Mouse (Mus musculus) skeletal muscle tissue, adult 2 months (tissue): ENCODE measurements around the gene Sap30bp.

ENCODE experiments used
- DNase-seq: peaks from one replicate; pipeline ENCODE4 v3.0.0-alpha.2; 2012; ENCODE audit warnings: low read depth, low spot score

Sap30bp gene

DNA sequence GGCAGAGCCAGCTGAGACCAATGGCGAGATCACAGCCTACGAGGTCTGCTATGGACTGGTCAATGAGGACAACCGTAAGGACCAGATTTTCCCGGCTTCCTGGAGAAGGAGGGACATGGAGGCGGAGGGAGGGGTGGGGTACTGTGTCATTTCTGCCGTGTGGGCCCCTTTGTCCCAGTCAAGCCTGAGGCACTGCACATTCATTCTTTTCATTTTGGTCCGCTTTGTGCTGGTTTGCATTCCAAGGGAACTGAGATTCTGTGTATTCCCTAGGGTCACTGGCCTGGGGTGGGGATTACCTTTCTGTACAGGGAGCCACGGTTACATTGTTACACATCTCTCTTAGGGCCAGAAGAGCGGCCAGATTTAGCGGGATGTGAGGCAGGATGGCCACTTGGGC lies 67.5 kb downstream of the Sap30bp start:
- DNase-seq: no peak

DNA sequence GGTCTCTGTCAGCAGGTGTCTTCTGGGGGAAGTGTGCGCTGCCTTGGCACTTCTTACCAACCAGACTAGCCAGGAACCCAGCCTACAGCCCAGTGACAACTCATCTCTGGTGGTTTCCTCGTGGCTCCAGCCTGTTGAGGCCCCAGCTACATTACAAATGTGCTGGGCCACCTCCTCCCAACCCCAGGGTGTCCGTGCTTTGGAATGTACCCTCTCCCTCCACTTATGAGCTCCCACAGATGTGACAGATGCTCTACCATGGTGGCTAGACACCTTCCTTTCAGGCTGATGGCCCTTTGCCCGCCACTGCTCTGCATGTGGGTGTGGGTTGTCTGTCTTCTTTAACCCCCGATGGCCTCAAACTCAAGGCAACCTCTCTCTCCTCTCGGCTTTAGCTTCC lies 68.6 kb downstream of the Sap30bp start:
- DNase-seq: no peak

DNA sequence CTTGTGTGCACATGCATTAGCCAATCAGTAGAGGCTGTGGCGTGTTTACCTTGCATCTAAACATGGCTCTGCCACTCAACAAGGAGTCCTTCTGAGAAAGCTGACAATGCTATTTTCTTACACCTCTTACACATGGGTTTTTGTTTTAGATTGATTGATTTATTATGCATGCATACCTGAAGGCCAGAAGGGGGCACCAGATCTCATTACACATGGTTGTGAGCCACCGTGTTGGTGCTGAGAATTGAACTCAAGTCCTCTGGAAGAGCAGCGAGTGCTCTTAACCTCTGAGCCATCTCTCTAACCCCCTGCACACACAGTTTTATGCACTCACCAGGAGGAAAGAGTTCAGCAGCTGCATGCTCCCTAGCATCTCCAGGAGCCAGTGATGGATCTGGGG lies 69.8 kb downstream of the Sap30bp start:
- DNase-seq: no peak

DNA sequence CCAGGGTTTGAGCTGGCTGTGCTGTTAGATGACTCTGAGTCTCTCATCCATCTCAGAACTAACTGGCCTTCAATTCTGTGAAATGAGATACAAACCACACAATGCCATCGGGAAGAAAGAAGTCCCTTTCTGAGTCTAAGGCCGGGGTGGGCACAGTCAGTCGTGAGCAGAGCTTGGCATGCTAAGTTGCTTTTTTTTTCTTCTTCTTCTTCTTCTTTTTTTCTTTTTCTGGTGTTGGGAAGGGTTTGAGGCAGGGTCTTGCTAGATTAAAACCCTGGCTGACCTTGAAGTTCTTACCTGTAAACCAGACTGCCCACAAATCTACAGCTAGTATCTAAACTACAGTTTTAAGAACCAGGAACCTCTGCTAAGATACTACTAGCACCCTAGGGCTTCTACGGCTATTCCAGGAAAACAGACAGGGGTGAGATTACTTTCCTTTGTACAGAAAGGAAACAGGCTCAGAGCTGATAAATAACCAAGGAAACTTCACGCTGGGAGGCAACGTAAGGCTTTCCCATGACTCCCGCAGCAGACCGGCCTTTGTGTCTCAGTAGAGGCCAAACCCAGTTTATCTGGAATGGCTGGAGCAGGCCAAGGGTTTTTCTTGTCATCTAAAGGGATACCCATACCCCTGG lies 71.2 kb downstream of the Sap30bp start:
- DNase-seq: no peak

DNA sequence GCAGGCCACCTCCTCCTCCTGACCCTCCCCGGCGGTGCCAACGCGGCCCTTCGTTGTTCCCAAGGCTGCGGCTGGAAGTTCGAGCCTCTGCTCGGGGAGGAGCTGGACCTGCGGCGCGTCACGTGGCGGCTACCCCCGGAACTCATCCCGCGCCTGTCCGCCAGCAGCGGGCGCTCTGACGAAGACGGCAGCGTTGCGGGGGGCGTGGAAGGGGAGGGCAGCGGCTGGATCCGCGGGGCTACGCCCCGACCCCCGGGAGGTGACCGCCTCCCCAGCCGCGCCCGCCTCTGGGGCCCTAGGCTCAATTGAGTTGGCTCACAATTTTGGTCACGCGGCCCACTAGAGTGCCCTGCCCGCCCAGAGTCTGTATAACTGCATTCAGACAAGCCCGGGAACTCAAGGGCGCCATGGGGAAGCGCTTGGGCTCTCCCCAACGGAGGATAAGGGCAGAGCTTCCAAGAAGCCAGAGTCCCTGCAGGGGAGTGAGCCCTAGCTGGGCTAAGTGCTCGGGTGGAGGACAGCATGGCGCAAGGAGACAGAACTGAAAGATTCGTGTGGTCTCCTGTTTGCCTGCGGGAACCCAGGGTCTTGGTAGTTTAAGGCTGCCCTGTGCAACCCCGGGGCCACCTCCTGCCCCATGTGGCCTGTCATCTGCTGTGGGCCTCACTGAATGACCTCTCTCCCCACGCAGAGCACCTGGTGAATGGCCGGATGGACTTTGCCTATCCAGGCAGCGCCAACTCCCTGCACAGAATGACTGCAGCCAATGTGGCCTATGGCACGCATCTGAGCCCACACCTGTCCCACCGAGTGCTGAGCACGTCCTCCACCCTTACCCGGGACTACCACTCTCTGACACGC lies 72.0 kb downstream of the Sap30bp start:
- peak; percentile 73 for DNase-seq

DNA sequence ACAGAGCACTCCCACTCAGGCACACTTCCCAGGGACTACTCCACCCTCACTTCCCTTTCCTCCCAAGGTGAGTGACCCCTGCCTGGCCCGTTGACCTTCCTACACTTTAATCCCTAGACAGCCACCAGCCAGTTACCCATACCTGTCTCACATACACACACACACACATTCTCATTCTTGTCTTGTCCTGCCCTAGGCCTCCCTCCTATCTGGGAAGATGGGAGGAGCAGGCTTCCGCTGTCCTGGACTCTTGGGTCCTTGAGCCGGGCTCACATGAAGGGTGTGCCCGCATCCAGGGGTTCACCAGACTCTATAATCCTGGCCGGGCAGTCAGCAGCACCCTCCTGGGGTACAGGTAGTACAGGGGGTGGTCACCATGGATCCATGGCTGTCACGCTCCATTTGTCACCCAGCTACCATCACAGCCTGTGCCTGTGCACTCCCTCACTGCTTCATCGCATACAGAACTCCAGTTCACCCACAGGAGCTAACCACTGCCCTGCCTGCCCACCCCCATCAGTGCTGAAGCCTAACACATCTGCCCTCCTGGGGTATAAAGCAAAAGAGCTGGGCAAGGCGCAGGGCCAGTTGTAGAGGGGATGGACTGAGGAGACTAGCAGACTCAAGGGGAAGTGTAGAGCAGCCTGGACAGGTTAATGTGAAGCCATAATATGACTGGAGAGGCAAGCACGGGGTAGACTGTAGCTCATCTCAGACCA lies 72.8 kb downstream of the Sap30bp start:
- no peak for DNase-seq

DNA sequence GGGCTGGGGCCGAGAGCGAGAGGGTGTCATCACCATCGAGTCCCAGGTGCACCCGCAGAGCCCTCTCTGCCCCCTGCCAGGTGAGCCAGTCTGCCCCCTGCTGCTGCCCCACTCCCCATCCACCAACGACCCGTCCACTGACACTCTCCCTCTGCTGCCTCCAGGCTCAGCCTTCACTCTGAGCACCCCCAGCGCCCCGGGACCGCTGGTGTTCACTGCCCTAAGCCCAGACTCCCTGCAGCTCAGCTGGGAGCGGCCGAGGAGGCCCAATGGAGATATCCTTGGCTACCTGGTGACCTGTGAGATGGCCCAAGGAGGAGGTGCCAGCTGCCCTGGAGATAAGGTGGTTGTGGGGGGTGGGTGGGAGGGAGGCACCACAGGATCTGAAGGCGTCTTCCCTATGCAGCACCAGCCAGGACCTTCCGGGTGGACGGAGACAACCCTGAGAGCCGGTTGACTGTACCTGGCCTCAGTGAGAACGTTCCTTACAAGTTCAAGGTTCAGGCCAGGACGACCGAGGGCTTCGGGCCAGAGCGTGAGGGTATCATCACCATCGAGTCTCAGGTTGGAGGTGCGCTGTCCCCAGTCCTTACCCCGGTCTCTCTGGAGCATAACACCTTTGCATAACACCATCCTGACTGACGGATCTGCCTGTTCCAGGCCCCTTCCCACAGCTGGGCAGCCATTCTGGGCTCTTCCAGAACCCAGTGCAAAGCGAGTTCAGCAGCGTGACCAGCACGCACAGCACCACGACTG lies 74.2 kb downstream of the Sap30bp start:
- DNase-seq: no peak

DNA sequence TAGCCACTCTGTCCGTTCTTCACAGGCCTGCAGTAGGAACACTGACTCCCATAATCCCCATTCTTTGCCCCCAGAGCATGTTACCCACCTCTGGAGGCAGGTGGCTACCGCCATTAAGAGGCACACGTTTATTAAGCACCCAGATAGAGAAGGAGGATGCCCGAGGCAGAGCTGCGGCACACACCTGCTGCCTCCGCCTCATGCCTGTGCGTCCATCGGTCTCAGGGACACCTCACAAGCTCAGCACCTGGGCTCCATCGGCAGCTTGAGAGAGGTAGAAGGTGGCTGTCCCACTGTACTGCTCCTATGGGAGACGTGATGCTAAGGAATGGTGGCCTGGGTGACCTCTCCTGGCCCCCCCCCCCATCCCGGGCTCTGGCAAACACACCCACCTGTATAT lies 75.3 kb downstream of the Sap30bp start:
- DNase-seq: no peak

DNA sequence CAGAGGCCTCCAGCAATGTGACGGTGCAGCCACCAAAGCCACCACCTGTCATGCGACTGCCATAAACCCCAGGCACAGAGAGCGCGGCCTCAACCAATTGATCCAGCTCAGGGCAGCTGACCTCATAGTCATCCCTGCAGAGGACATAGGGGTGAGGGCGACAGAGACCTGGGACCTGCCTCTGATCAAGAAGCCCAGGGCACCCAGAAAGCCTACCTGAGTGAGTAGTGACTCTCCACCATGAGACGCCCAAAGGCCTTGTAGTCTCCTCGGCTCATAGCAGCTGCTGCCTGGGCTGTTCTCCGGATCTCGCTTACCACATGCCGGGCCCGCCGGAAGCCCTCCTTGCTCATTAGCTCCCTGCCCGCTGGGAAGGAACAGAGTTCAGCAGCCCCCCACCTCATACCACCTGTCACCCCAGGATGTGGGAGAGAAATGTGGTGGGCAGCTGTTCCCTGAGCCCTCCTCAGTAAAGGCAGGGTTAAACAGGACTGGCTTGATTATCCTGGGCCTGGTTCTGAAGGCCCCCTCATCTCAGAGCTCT lies 75.8 kb downstream of the Sap30bp start:
- DNase-seq: no peak

DNA sequence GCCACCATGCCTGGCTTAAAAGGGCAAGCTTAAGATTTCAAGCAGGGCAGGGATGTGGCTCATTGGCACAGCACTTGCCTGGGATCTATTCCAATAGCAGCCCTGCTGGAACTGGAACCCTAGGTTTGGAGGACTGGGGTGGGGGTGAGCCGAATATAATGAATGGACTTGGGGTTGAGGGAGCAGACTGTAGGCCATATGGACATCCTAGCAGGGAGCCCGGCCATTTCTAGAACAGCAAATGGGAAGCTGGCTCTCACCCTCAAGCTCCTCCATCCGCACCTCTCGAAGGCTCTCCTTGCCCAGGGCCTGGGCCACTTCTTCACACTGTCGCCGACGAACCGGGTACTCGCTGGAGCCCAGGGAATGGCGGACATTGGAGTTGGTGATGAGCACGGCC lies 76.6 kb downstream of the Sap30bp start:
- DNase-seq: no peak

DNA sequence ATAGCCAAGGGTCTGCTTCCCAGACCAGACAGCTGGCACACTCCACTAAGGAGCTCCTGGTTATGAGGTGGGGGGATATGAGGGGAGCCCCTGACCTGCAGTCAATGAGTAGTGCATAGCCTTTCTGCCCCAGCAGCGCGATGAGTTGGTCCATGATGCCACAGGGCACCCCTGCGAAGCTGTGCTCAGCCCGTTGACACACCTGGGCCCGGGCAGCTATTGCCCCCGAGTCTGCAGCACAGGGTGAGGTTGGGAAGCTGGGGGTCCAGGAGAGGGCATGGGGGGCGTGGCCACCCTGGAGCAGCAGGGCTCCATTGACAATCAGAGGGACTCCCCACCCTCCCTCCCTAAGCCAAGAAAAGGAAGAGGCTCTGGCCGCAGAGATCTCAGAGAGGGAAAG lies 77.1 kb downstream of the Sap30bp start:
- no peak for DNase-seq

DNA sequence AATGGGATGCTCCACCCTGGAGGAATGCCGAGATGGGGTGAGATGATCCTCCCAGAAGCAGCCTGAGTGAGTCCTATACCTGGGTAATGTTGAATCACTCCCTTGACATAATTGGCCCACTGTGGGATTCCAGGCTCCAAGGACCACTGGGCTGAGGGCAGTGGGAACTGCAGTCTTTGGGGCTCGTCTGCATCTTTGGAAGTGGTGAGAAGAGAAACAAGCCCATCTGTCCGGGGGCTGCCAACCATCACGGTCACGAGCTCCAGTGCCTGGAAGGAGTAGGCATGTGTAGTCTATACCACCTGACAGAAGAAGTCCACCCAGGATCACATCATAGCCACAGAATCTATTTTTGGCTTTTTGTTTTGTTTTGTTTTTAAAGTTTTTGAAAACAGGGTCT lies 77.9 kb downstream of the Sap30bp start:
- DNase-seq: no peak

DNA sequence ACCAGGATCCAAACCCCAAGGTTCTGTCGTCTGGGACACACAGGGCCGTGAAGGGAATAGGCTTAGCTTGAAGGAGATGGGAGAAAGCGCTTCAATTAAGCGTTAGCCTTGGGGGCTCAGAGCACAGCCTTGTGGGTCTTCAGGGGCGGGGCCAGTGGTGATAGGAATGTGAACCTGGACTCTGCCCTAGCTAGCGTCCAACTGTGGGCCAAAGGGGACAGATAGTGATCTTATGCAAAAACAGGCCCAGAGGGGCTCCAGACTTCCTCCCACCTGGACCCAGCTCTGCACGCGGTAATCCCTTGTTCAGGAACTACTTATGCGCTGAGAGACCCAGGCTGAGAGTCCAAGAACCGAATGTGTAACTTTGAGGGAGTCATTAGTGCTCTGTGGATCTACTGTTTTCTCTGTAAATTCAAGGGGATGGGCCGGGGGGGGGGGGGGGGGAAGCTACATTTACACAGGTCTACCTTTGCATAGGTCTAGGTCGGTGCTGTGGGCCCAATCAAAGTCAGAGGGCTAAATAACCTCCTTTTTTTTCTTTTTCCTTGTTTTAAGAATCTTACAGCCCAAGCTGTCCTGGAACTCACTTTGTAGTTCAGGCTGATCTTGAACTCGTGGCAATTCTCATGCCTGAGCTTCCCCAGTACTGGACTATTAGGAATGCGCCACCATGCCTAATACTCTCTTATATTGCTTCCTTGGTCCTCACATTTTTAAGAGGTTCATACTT lies 78.6 kb downstream of the Sap30bp start:
- no peak for DNase-seq

DNA sequence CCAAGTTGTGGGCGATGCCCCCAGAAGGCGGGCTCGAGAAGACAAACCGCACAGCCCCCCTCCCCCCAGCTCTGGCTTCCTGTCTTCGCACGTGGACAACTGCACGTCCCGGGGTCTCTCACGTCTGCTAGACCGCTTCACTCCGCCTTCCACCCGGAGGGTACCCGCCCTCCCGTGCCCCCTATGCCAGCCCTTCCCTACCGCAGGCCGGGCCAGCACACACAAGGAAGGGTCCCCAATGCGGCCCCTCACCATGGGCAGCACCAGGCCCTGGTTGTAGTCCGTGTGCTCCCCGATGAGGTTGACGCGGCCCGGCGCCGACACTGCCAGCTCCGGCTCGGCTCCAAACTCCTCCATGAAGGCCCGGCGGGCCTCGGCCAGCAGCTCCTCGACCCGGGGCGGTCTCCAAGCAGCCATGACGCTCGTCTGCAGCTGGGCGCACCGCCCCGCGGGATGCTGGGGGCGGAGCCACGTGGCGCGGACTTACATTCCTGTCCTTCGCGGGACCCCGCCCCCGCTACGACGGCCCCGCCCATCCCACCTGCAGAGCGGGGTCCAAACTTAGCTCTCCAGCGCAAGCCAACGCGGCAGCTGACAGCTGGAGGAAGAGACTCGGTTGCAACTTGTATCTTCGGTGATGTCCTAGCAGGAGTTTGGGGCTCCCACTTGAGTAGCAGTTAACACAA lies 79.3 kb downstream of the Sap30bp start, which contains the start of gene Galk1:
TSS of gene Galk1 (minus strand) at position 458 of the 686 bp plus-strand sequence.
- peak; percentile 82 for DNase-seq

DNA sequence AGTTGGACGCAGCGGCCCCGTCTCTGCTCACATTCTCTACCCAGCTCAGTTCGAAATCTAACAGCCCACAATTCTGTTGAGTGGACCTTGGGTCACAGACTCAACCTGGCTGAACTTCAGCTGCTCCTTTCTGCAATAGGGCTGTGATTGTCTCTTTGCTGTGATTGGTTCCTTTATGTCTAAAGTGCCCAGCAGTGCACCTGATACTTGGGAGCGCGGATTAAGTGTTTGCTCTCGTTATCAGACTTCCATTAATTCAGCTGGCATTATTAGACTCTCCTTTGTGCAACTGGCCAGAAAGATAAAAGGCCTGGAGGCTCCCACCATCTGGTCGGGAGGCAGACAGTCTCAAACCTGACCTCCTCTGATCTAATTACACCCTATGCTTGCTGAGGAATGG lies 81.7 kb downstream of the Sap30bp start:
- no peak for DNase-seq
